Mouse (Mus musculus) bone marrow, adult 2 months (tissue): ENCODE measurements around the gene Cfap126.

Experiments
- CTCF ChIP-seq: fragments of 200-500 bp; IDR thresholded peaks from 2 replicates; pipeline ENCODE4 v1.5.1; 2011; ENCODE audit warnings: low read length, control low read depth; ENCODE audit not compliant: control insufficient read depth, insufficient read depth
- POLR2A ChIP-seq: fragments of 200-500 bp; IDR thresholded peaks from 2 replicates; pipeline ENCODE4 v1.6.1; 2011; ENCODE audit warnings: low read depth, mild to moderate bottlenecking, control low read depth, low read length, borderline replicate concordance; ENCODE audit not compliant: control insufficient read depth

GRCm38 (mm10) chr1:171116280-171116679 lies 2.6 kb downstream of the Cfap126 start:
- no peak for TF ChIP-seq POLR2A
- TF ChIP-seq CTCF = no peak
